Mouse (Mus musculus) midbrain, embryonic 10.5 days (tissue): Measurements from ENCODE around the gene Tspyl1. TPM values are rescaled to one million over a fixed set of nuclear protein-coding genes. Genes with fewer than 3 reads are reported as not detected.

ENCODE experiments used
- DNase-seq: peaks from one replicate; pipeline ENCODE4 v3.0.0-alpha.2; 2017; ENCODE audit warnings: low spot score
- H3K27ac ChIP-seq: fragments of 300-500 bp; sonication (generic); replicated peaks from 2 replicates; pipeline ENCODE4 v1.5.1; 2016; ENCODE audit warnings: mild to moderate bottlenecking
- H3K27me3 ChIP-seq: fragments of 300-500 bp; sonication (generic); 2 replicates; pipeline ENCODE4 v1.6.1; 2016; ENCODE audit warnings: low read depth, mild to moderate bottlenecking; ENCODE audit not compliant: poor library complexity, severe bottlenecking
- H3K36me3 ChIP-seq: fragments of 300-500 bp; sonication (generic); 2 replicates; pipeline ENCODE4 v1.6.1; 2016; ENCODE audit warnings: mild to moderate bottlenecking, moderate library complexity
- H3K4me1 ChIP-seq: fragments of 300-500 bp; sonication (generic); 2 replicates; pipeline ENCODE4 v1.6.1; 2016
- H3K4me3 ChIP-seq: fragments of 300-500 bp; sonication (generic); 2 replicates; pipeline ENCODE4 v1.5.1; 2016; ENCODE audit warnings: mild to moderate bottlenecking, moderate library complexity
- H3K9me3 ChIP-seq: fragments of 300-500 bp; sonication (generic); replicated peaks from 2 replicates; pipeline ENCODE4 v1.6.1; 2016; ENCODE audit warnings: mild to moderate bottlenecking
- WGBS: fragments of 180-500 bp; shearing (Covaris S2); methylation state at CpG from one replicate; pipeline ENCODE4 v1.1.7; 2016; 5-methylcytosine and 5-hydroxymethylcytosine counted together
- polyA plus RNA-seq: library from polyadenylated mRNA; unstranded; fragments of >200 nt; fragmentation: Nextera tagmentation; extraction: Ambion mirVana; gene quantifications from 2 replicates; pipeline ENCODE4 v1.2.1, GENCODE M21; 2016

Gene Tspyl1
- polyA plus RNA-seq, 1 experiment from 2014 or later, result 65.0 TPM

- no peaks in the 10 kb centered on the region for H3K27me3 ChIP-seq
- no peak for DNase-seq
- no peaks in the 10 kb centered on the region for H3K4me1 ChIP-seq
- no peak overlapping the region for H3K4me3 ChIP-seq
- H3K27ac ChIP-seq, result no peak overlapping the region
- H3K36me3 ChIP-seq, result no peaks in the 10 kb centered on the region
- no peaks in the 10 kb centered on the region for H3K9me3 ChIP-seq
- WGBS, result 79% methylated on average over 5 of the region's 5 CpGs
These were observed 14.5 kb upstream of the Tspyl1 start for GRCm38 (mm10) chr10:34267312-34268070.

GRCm38 (mm10) chr10:34271681-34272080 is 10.3 kb upstream of the Tspyl1 start:
- Histone ChIP-seq H3K27ac (no peak overlapping the region), H3K4me1 (no peaks in the 10 kb centered on the region), H3K4me3 (no peak overlapping the region), H3K9me3 (no peaks in the 10 kb centered on the region), H3K27me3 (no peaks in the 10 kb centered on the region), H3K36me3 (no peaks in the 10 kb centered on the region)
- WGBS, result 79% methylated on average over 7 of the region's 7 CpGs
- DNase-seq, result no peak

- WGBS, result 33% methylated on average over 13 of the region's 13 CpGs
- Histone ChIP-seq H3K36me3 (peaks cover 10% of the 10 kb centered on the region), H3K4me1 (peaks cover 32% of the 10 kb centered on the region), H3K27ac (no peak overlapping the region), H3K4me3 (peak overlapping the region; percentile 79), H3K9me3 (no peaks in the 10 kb centered on the region), H3K27me3 (no peaks in the 10 kb centered on the region)
- peak; percentile 49 for DNase-seq
These were observed 1.3 kb upstream of the Tspyl1 start for GRCm38 (mm10) chr10:34280591-34281175.

DNA sequence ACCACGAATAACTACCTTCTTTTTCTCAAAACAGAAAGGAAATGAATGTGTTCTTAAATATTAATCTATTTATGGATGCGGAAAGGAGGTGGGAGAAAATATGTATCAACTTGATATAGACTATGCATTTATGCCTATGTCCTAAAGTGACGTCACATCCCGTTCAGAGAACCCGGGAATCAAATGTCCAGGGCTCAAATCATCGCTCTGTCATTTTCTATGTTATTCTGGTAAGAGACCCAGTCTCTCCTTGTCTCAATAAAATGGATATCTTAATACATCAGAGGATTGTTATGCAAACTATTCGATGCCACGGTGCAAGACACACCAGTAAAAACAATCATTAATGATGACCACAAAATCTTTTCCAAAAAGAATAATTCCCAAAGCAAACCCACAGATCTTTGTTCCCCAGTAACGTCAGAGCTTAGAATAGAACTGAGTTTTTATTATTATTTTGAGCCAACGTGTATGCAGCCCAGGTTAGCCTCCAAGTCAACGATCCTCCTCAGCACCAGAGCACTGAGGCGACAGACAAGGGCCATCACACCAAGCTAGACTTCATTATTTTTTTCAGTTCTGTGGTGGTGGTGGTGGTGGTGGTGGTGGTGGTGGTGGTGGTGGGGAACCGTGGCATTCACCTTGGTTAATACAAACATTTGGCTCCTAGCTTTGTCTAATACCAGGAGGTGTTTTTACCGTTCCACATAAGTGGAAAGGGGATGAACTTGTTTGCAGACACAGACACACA is 604 bp upstream of the Tspyl1 start:
- Histone ChIP-seq H3K36me3 (peaks cover 15% of the 10 kb centered on the region), H3K4me3 (peak overlapping the region; percentile 79), H3K27me3 (no peaks in the 10 kb centered on the region), H3K9me3 (no peaks in the 10 kb centered on the region), H3K27ac (peak overlapping the region; percentile 93), H3K4me1 (peaks cover 32% of the 10 kb centered on the region)
- WGBS, result 24% methylated on average over 14 of the region's 14 CpGs
- DNase-seq, result no peak

DNA sequence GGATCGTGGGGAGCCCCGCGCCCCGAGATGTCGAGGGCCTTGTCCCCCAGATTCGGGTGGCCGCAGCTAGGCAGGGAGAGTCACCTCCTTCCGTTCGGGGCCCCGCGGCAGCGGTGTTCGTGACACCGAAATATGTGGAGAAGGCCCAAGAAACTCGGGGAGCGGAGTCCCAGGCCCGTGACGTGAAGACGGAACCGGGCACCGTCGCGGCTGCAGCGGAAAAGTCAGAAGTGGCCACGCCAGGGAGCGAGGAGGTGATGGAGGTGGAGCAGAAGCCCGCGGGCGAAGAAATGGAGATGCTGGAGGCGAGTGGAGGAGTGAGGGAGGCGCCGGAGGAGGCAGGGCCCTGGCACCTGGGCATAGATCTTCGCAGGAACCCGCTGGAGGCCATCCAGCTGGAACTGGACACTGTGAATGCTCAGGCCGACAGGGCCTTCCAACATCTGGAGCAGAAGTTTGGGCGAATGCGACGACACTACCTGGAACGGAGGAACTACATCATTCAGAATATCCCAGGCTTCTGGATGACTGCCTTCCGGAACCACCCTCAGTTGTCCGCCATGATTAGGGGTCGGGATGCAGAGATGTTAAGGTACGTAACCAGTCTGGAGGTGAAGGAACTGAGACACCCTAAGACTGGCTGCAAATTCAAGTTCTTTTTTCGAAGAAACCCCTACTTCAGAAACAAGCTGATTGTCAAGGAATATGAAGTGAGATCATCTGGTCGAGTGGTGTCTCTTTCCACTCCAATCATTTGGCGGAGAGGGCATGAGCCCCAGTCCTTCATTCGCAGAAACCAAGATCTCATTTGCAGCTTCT is 639 bp downstream of the Tspyl1 start:
- Histone ChIP-seq H3K36me3 (peaks cover 26% of the 10 kb centered on the region), H3K4me1 (peaks cover 32% of the 10 kb centered on the region), H3K27me3 (no peaks in the 10 kb centered on the region), H3K4me3 (peak overlapping the region; percentile 79), H3K27ac (peak overlapping the region; percentile 93), H3K9me3 (no peaks in the 10 kb centered on the region)
- DNase-seq, result peak; percentile 52
- 4% methylated on average over 47 of the region's 47 CpGs for WGBS

DNA sequence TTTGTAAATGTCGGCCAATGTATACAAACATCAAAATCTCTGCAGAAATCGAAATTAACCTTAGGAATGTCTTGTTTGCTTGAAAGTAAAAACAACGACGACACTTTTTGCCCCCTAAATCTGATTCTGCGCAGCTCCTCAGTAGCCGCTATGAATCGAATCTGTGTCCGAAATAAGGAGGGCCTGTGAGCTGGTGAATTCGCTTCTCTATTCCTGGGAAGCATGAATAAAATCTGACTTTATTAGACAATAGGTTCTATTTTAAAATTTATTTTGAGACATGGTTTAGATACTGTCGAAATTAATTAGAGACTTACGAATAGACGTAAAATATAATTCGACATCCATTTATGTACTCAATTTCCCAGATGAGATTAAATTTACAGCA is 14.9 kb downstream of the Tspyl1 start:
- Histone ChIP-seq H3K4me3 (peak overlapping the region; percentile 71), H3K4me1 (peaks cover 40% of the 10 kb centered on the region), H3K27me3 (0 out of 2 replicates have a peak, but pooled peaks cover 4% of the 10 kb centered on the region), H3K27ac (peak overlapping the region; percentile 83), H3K36me3 (no peaks in the 10 kb centered on the region), H3K9me3 (no peaks in the 10 kb centered on the region)
- DNase-seq, result no peak
- 7% methylated on average over 13 of the region's 13 CpGs for WGBS

DNA sequence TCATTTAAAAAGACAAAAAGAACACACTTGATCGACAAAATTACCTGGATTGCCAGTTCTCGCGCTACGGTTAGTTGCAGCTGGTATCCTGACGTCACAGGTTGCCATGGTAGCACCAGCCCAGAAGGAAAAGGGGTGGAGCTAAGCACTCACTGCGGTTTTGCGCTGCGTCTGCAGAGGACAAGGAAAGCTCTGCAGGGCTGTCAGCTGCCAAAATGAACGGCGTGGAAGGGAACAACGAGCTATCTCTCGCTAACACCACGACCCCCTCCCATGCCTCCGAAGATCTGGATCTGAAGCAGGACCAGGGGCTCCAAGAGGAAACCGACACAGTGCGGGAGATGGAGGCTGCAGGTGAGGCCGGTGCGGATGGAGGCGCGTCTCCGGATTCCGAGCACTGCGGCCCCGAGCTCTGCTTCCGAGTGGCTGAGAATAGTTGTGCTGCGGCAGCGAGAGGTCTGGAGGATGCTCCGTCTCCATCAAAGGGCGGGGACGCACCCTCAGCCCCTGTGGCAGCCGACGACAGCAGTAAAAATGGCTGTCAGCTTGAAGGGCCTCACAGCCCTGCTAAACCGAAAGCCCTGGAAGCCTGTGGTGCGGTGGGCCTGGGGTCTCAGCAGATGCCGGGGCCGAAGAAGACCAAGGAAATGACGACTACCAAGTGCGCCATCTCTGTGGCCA is 15.4 kb downstream of the Tspyl1 start, which contains the start of gene Tspyl4:
TSS of gene Tspyl4 (plus strand) at position 144 of the 681 bp plus-strand sequence.
- Histone ChIP-seq H3K36me3 (no peaks in the 10 kb centered on the region), H3K27ac (peak within 1 kb of the TSS; percentile 83), H3K27me3 (0 out of 2 replicates have a peak, but pooled peaks cover 4% of the 10 kb centered on the region), H3K4me3 (peak within 1 kb of the TSS; percentile 71), H3K9me3 (no peaks in the 10 kb centered on the region), H3K4me1 (peaks cover 40% of the 10 kb centered on the region)
- DNase-seq, result peak; percentile 92
- WGBS, result under 1% methylated on average over 38 of the region's 38 CpGs

DNA sequence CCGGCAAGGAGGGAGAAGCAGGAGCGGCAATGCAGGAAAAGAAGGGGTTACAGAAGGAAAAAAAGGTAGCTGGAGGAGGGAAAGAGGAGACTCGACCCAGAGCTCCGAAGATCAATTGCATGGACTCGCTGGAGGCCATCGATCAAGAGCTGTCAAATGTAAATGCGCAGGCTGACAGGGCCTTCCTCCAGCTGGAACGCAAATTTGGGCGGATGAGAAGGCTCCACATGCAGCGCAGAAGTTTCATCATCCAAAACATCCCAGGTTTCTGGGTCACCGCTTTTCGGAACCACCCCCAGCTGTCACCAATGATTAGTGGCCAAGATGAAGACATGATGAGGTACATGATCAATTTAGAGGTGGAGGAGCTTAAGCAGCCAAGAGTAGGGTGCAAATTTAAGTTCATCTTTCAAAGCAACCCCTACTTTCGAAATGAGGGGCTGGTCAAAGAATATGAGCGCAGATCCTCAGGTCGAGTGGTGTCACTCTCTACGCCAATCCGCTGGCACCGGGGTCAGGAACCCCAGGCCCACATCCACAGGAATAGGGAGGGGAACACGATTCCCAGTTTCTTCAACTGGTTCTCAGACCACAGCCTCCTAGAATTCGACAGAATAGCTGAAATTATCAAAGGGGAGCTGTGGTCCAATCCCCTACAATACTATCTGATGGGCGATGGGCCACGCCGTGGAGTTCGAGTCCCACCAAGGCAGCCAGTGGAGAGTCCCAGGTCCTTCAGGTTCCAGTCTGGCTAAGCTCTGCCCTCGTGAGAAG is 16.2 kb downstream of the Tspyl1 start:
- no peaks in the 10 kb centered on the region for H3K9me3 ChIP-seq
- peak overlapping the region; percentile 83 for H3K27ac ChIP-seq
- H3K4me3 ChIP-seq, result peak overlapping the region; percentile 71
- WGBS, result 51% methylated on average over 25 of the region's 25 CpGs
- 0 out of 2 replicates have a peak, but pooled peaks cover 4% of the 10 kb centered on the region for H3K27me3 ChIP-seq
- H3K4me1 ChIP-seq, result peaks cover 40% of the 10 kb centered on the region
- no peak for DNase-seq
- no peaks in the 10 kb centered on the region for H3K36me3 ChIP-seq

DNA sequence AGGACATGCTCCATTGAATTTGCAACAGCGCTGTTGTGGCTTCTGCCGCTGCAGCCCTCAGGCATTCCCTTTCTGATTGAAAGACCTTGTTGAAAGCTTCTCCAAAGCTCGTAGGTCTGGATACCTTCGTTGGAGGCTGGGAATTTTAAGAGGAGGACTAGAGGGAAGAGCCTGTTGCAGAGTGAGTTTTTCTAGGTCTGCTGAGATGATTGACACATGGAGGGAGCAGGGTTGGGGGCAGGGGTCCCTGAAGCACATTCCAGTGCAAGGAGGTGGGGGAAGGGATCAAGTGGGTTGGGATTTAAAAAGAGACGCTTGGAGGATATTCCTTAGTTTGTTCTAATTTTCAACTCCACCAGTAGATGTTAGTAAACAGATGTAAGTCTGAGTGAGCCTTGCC is 18.4 kb downstream of the Tspyl1 start:
- Histone ChIP-seq H3K27ac (peak overlapping the region; percentile 80), H3K4me3 (peak overlapping the region; percentile 71), H3K4me1 (peaks cover 40% of the 10 kb centered on the region), H3K36me3 (no peaks in the 10 kb centered on the region), H3K27me3 (0 out of 2 replicates have a peak, but pooled peaks cover 4% of the 10 kb centered on the region), H3K9me3 (no peaks in the 10 kb centered on the region)
- 6% methylated on average over 5 of the region's 5 CpGs for WGBS
- DNase-seq, result peak; percentile 37

DNA sequence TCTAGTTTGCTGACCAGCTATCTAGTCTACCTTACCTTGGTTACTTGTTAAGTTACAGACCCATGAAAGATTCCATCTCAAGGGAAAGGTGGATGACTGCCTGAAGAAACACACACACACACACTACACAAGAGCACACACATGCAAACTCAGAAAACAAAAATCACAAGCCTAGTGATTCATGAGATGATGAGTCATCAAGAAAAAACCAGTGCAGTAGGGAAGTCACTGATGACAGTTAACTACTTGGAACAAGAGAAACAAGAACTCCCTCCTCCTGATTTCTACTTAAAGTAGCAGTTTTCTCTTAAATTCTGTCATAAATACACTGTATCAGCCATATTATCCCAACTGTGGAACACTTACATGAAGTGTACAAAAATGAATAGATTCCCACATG is 25.1 kb downstream of the Tspyl1 start:
- Histone ChIP-seq H3K36me3 (no peaks in the 10 kb centered on the region), H3K4me3 (no peak overlapping the region), H3K9me3 (no peaks in the 10 kb centered on the region), H3K27ac (no peak overlapping the region), H3K4me1 (no peaks in the 10 kb centered on the region), H3K27me3 (no peaks in the 10 kb centered on the region)
- no peak for DNase-seq

DNA sequence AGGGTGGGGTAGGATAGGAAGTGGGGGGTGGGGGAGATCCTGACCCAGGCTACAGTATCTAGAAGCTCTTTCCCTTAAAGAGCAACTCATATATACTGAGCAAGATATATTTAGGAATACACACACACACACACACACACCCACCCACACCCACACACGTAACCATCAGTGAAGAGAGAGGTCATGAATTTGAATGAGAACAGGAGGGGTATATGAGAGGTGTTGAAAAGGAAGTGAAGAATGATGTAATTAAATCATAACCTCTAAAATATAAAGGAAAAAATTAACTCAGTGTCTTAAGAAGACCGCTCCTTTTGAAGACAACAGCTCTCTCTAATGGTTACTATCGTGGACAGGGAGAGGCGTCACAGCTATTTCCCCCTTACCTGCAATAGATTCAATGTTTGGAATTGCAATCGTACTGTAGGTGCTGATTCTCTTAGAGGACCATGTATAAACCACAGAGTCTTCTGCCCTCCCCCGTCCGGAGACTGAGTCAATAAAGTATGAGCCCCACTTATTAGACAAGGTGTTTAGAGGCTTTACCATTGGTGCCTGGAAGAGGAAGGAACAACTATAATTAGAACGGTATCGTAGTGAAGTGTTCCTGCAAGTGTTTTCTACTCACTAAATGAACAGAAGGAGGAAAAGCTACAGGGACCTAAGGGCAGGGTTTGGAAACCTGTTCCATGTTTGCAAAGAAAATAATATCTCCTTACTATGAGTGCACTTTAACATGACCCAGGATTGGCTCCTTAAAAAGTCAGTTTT is 28.1 kb downstream of the Tspyl1 start:
- no peak for DNase-seq
- Histone ChIP-seq H3K4me3 (no peak overlapping the region), H3K9me3 (no peaks in the 10 kb centered on the region), H3K27me3 (no peaks in the 10 kb centered on the region), H3K36me3 (no peaks in the 10 kb centered on the region), H3K27ac (no peak overlapping the region), H3K4me1 (no peaks in the 10 kb centered on the region; the same call in 1 of the 2 replicates)
- WGBS, result 88% methylated on average over 9 of the region's 9 CpGs
